Mouse (Mus musculus) gastrocnemius, adult 2 months (tissue): Measurements from ENCODE around the gene Olfr1314. TPM values are rescaled to one million over a fixed set of nuclear protein-coding genes. Genes with fewer than 3 reads are reported as not detected.

ENCODE experiments used
- DNase-seq: peaks from one replicate; pipeline ENCODE4 v3.0.0; 2022
- H3K27ac ChIP-seq: fragments of 200-600 bp; 2 replicates; pipeline ENCODE4 v1.8.1; 2022; ENCODE audit warnings: mild to moderate bottlenecking
- H3K4me3 ChIP-seq: fragments of 200-600 bp; 2 replicates; pipeline ENCODE4 v1.8.1; 2022; ENCODE audit warnings: mild to moderate bottlenecking, moderate library complexity
- CTCF ChIP-seq: fragments of 200-600 bp; IDR thresholded peaks from 2 replicates; pipeline ENCODE4 v1.8.1; 2022; ENCODE audit warnings: antibody characterized with exemption, mild to moderate bottlenecking, moderate library complexity
- intact Hi-C: fragments of 180-260 bp; cut with DNase I; formaldehyde crosslinking; loops from one replicate; pipeline ENCODE4 v1.15.1; 2025
- long read RNA-seq, 2 experiments: library from polyadenylated mRNA; stranded (forward); transcript quantifications; one replicate each; pipeline ENCODE4 v2.0.0; 2021
- total RNA-seq, 2 experiments: library from RNA; stranded (reverse); gene quantifications; 2 replicates each; pipeline ENCODE4 v1.2.3; 2021

Olfr1314 gene
- not detected for total RNA-seq
- long read RNA-seq, experiment 1: 0 reads
- long read RNA-seq, experiment 2: 0 reads

GRCm38 (mm10) chr2:112096681-112097080 lies at the start of gene Olfr1314:
TSS of gene Olfr1314 (minus strand) at chr2:112096781.
- no peak for DNase-seq
- intact Hi-C loops: no loop called here
- H3K27ac ChIP-seq: no peak within 1 kb of the TSS
- no peak for TF ChIP-seq CTCF
- no peak within 1 kb of the TSS for H3K4me3 ChIP-seq

GRCm38 (mm10) chr2:112140029-112140428 lies 43.4 kb upstream of the Olfr1314 start, which contains the start of gene Olfr1317:
TSS of gene Olfr1317 (plus strand) at chr2:112140329.
- no peak for TF ChIP-seq CTCF
- no peak for DNase-seq
- intact Hi-C loops: no loop called here
- Histone ChIP-seq H3K4me3 (no peak within 1 kb of the TSS), H3K27ac (no peak within 1 kb of the TSS)

GRCm38 (mm10) chr2:112134877-112135276 lies 38.3 kb upstream of the Olfr1314 start, which contains the start of gene Olfr1316:
TSS of gene Olfr1316 (minus strand) at chr2:112134977.
- intact Hi-C loops: no loop called here
- no peak for TF ChIP-seq CTCF
- DNase-seq: no peak
- H3K4me3 ChIP-seq: no peak within 1 kb of the TSS
- H3K27ac ChIP-seq: no peak within 1 kb of the TSS

DNA sequence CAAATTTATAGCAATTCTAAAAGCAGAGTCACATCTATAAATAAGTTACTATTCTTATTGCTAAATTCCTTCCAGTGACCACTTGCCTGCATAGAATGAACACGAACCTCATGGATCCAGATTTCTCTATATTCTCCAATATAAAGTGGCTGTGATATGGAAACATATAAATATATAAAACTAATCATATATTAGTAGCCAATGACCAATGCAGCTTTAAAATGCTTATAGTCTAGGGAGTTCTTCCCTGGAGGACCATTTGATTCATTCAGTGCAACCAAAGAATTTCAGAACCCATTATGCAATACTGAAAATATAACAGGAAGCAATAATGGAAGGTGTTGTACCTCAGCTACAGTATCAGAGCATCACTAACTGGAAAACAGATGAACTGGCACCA lies 18.8 kb upstream of the Olfr1314 start, which contains the start of gene Olfr1315-ps1:
Gene Olfr1315-ps1, minus strand, starts transcription at position 101 of the 400 bp plus-strand sequence.
- DNase-seq: no peak
- no peak for TF ChIP-seq CTCF
- intact Hi-C loops: no loop called here
- Histone ChIP-seq H3K4me3 (no peak within 1 kb of the TSS), H3K27ac (no peak within 1 kb of the TSS)

DNA sequence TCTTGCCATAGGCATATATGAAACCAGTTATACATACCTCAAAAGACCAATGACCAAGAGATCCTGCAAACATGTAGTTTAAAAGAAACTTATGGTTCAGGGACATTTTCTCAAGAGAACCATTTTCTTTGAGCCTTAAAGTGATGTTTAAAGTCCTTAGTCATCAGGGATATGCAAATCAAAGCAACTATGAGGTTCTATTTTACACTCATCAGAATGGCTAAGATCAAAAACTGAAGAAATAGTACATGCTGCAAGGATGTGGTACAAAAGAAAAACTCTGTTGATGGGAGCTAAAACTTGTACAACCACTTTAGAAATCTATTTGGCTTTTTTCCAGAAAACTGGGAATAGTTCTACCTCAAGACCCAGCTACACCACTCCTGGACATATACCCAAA lies 18.8 kb downstream of the Olfr1314 start, which contains the start of gene Olfr1313:
Gene Olfr1313, minus strand, starts transcription at position 101 of the 400 bp plus-strand sequence.
- intact Hi-C loops: no loop called here
- no peak for TF ChIP-seq CTCF
- Histone ChIP-seq H3K4me3 (no peak within 1 kb of the TSS), H3K27ac (no peak within 1 kb of the TSS)
- DNase-seq: no peak

DNA sequence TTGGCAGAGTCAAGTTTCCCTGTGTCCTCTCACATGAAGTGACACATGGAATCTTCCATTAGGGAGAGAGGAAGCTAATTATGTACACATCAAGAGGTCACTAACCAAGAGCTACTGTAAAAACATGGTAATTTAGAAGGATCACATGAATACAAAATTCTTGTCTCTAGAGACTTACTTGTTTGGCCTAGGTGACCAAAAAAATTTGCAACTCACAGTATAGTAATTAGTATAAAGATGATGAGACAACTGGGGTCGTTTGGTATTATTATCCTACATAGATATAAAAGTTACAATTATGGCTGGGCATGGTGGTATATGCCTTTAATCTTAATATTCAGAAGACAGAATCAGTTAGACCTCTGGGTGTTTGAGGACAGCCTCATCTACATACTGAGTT lies 46.4 kb downstream of the Olfr1314 start, which contains the start of gene Olfr1312:
Gene Olfr1312, minus strand, starts transcription at position 101 of the 400 bp plus-strand sequence.
- Histone ChIP-seq H3K27ac (no peak within 1 kb of the TSS), H3K4me3 (no peak within 1 kb of the TSS)
- DNase-seq: no peak
- no peak for TF ChIP-seq CTCF
- intact Hi-C loops: no loop called here

Other genes starting within 250 kb of the Olfr1314 start
- gene Olfr1305, start 219.6 kb downstream of the Olfr1314 start, total RNA-seq: not detected
- not detected for gene Olfr1306, start 180.5 kb downstream of the Olfr1314 start, total RNA-seq
- not detected for gene Olfr1307, start 147.3 kb downstream of the Olfr1314 start, total RNA-seq
- gene Olfr1308, start 131.8 kb downstream of the Olfr1314 start, total RNA-seq: not detected
- gene Olfr1309, start 106.5 kb downstream of the Olfr1314 start, total RNA-seq: not detected
- not detected for gene Olfr1310, start 84.1 kb downstream of the Olfr1314 start, total RNA-seq
- gene Olfr1311, start 72.4 kb downstream of the Olfr1314 start, total RNA-seq: not detected
- not detected for gene Olfr1312, start 46.5 kb downstream of the Olfr1314 start, total RNA-seq
- not detected for gene Olfr1313, start 18.9 kb downstream of the Olfr1314 start, total RNA-seq
- gene Olfr1315-ps1, start 18.7 kb upstream of the Olfr1314 start, total RNA-seq: not detected
- not detected for gene Olfr1316, start 38.2 kb upstream of the Olfr1314 start, total RNA-seq
- gene Olfr1317, start 43.5 kb upstream of the Olfr1314 start, total RNA-seq: not detected
- not detected for gene Olfr1318, start 57.4 kb upstream of the Olfr1314 start, total RNA-seq
- gene Lpcat4, start 142.7 kb upstream of the Olfr1314 start, total RNA-seq: 1 to 10 TPM in 1 of 2 experiments, under 1 TPM in 1; 0.99 to 1.5 TPM
- gene Nutm1, start 162.5 kb upstream of the Olfr1314 start, total RNA-seq: not detected
- 10 to 100 TPM; 51.6 to 64.3 TPM for gene Nop10, start 165.1 kb upstream of the Olfr1314 start, total RNA-seq
- gene Slc12a6, start 169.0 kb upstream of the Olfr1314 start, total RNA-seq: 10 to 100 TPM; 25.5 to 26.6 TPM
- 1 to 10 TPM in 1 of 2 experiments, under 1 TPM in 1; 0.71 to 1.8 TPM for gene Gm21985, start 169.5 kb upstream of the Olfr1314 start, total RNA-seq